Mouse (Mus musculus) CH12F3 (cell line): ENCODE data around the gene Chchd6.

Experiments
- in situ Hi-C: fragments of 300-500 bp; cut with MboI; formaldehyde crosslinking; loops from 2 replicates; pipeline ENCODE4 v1.14.3; 2020; ENCODE audit warnings: low sequenced_read_pairs

Chchd6 gene

DNA sequence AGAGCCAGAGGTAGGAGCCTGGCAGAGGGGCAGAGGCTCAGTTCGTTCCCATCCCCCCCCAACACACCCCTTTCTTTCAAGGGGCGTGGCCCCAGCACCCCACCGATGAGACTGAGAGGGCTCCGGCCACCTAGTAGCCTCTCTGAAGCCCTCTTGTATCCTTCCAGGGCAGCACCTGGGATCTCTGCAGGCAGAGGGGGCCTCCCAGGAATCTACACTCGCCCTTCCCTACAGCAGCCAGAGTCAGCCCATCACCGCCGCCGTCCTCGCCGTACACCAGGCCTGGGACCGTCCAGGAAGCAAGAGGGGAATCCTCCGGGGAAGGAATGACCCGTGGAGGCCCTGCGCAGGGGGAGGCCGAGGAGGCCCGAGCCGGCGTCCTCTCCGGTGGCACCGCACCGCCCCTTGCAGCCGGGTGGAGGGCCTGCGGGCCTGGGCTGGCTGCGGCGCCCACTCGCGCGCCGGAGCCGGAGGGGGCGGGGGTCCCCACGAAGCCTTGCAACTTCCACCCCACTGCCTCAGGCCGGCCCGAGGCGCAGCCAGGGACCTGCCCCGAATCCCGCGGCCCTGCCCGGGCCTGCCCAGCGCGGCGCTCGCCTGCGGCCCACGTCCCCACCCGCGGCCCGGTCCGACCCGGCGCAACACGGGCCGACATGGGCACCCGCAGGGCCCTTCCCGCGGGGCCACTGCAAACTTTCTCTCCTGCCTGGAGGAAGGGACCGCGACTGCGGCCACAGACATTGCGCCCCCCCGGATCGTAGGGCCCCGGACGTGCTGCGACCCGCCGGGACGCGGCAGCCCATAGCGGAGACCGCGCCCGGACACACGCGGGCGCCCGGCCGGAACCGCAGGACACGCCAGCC lies 233.8 kb downstream of the Chchd6 start:
- in situ Hi-C loops = no loop called here

DNA sequence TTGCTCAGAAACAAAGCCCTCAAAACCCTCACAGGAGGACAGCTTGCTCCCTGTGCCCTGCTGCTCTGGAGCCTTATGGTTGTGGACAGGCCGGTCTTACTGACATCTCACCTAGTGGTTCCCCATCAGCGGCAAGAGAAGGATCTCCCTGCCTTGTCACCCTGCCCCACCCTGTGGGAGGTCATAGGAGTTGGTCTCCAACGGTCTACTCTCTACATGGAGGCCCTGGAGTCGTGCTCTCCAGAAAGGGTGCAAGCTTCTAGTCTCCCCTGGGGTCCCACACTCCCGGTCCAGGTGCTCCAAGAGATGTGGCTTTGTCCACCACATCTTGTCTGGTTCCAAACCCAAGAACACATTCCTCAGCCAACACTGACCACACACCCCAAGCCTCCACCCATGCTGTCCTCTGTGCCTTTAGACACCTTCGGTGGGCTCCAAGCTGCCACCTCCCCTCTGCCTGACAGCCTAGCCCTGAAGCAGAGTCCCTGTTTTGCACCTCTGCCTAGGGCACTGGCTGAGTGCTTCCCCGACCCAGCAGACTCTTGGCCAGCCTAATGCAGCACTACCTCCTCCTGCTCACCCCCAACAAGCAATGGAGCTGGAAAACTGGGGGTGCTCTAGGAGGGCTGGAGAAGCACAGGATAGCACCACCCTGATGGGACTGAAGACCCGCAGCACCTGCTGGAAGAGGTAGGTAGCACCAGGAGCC lies 234.6 kb downstream of the Chchd6 start:
- in situ Hi-C loops = no loop called here

DNA sequence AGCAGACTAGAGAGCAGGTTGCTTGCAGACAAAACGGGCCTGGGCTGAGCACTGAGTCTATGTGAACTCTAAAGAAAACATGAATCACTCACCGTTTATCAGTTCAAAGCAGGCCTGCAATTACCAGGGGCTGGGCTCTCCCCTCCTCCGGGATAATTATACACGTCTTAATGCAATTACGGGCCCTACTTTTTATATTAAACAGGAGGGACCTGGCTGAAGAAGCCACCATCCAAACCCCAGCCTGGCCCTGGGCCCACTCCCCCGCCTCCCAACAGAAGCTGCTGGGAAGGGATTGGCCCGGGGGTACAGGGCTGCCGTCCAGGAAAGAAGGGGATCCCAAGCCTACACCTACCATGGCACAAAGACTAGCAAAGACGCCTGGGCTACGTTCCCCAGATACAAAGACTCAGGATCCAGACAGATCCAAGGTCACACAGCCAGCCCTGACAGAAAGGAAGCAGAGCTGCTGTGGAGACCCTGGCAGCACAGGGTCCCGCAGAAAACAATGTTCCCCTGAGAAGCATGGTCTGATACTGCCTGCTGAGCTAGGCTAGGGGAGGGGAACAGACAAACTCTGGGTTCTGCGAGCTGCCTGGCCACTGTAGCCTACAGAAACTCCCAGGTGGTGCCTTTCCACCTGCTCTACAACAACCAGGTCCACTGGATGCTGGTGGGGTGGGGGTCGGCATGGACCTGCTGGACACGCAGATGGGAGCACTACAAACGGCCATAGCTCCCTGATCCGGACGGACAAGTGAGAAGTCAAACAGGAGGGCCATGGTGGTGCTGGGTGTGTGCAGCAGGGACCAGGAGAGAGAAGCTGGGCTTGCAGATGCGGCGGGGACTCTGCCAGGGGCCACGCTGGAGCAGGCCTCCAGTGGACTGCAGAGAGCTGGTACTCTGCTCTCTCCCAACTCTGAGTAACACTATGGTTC lies 235.4 kb downstream of the Chchd6 start:
- in situ Hi-C loops = no loop called here

DNA sequence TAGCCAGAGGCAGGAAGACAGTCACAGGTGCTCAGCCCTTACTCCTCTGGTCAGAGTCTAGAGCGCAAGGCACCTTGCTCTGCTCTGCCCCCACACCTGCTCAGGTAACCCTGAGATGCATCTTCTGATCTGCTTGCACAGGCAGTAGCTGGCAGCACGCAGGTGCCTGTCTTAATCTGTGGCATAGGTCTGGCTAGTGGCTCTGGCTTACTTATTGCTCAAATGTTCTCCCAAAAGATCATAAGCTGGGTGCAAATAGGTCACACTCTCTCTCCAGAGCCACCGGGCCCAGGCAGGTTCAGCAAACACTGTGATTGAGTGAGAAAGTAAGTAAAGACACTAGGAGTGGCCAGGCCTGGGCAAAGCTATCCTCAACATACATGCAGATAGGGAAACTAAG lies 236.3 kb downstream of the Chchd6 start:
- in situ Hi-C loops = no loop called here

DNA sequence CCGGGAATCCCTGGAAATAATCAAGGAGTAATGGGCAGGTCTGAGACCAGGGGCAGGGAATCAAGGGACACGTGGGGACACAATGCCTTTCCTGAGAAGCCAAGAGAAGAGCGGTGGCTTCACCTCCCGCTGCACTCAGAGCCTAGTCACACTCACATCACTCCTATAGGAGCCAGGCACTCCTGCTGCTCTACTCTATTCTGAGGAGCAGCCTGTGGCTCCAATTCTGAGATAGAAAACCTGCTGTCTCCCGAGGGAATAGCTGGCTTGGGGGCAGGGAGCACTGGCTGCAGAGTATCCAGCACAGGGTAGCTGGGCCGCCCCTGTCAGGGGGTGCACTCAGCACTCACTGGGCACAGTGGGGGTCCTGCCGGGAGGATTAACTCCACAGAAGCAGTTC lies 239.8 kb downstream of the Chchd6 start:
- in situ Hi-C loops = no loop called here

DNA sequence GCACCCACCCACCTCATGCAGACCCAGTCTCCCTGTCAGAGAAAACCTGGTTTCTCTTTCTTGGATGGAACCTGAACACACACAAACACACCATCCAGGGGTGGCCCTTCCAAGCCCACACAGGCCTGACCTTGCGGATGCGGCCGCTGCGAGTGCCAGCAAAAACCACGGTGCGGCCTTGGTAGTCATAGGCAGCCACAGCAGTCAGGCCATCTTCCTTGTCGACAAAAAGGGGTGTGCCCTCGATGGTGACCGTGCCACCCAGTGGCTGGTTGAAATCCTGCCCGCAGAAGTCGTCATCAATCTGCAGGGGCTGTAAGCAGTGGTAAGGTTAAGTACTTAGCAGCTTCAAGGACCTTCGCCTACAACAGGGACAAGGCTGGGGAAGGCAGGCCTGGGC lies 240.7 kb downstream of the Chchd6 start:
- in situ Hi-C loops = no loop called here

DNA sequence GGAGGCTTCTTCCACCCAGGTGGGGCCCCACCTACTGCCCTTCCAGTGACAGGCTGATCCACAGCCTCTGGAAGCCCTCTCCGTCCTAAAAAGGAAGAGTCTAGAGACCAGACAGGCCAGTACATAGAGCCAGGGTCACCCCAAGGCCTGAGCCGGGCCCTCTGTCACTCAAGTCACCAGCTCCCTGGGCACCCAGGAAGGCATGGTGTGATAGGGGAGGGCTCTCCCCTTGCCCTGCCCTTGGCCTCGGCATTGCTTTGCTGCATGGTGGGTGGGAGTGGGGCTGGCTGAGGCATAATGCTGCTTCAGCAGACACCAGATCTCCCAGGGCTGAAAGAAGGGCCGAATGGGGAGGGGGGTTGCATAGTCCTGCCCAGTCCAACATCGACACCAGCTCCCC lies 241.4 kb downstream of the Chchd6 start:
- in situ Hi-C loops = no loop called here

DNA sequence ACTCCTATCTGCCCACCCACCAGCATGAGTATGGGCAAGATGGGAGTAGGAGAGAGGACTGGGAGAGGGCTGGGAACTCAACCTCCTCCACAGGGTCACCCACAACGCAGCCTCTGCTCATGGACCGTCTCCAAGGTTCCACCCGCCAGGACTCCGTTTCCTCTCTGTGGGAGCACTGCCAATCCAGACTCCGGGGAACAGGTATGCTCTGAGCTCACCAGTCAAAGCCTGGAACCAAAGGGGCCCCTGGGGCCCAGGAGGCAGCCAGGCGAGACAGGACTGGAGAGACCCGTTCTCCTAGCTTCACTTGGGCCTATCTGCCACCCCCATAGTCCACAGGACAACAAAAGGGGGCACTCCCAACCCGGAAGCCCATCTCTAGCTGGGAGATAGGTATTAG lies 242.4 kb downstream of the Chchd6 start:
- in situ Hi-C loops = no loop called here

DNA sequence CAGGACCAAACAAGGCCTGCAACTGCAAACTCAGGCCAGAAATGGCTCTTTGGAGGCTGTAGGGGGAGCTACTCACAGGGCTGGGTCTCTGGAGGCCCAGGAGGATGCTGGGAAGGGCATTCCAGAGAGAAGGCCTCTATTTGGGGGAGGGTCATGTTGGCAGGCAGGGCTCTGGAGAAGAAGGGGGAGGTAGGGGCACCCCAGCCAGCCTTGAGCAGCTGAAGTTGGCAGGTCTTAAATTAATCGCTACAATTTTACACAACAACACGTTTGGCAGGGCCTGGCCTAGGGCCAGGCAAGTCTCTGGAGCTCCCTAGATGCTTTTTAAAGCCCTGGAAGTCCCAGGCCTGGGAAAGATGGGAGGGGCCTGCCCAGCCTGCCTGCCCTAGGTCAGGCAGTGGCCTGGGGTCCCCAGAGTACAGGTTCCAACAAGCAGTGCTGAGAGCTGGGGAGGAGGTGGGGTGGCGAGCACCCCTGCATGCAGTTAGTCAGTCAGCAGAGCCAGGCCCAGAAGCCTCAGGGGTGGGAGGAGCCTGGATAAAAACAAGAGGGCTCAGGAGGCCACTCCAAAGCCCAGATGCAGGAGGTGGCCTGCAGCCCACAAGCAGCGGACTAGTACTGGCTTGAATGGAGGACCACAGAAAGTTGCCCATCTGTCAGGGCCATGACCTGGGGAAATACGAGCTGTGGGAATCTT lies 243.9 kb downstream of the Chchd6 start:
- in situ Hi-C loops = no loop called here

DNA sequence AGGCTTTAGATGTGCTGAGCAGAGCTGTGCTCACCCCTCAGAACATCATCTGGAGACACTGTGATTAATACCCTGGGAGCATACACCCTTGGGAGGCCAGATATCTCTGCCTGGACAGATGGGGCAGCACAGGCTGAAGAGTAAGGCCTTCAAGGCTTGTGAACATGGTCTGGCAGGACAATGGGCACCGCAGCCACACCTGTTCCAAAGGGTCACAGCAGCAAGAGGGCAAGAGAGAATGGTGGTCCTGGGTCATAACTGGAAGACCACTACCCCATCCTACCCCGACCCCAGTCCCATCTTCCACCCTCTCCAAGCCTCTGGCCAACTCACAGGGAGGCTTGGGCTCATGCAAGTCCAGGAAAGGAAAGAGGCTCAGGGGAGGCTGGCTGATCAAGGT lies 244.9 kb downstream of the Chchd6 start:
- in situ Hi-C loops = no loop called here

DNA sequence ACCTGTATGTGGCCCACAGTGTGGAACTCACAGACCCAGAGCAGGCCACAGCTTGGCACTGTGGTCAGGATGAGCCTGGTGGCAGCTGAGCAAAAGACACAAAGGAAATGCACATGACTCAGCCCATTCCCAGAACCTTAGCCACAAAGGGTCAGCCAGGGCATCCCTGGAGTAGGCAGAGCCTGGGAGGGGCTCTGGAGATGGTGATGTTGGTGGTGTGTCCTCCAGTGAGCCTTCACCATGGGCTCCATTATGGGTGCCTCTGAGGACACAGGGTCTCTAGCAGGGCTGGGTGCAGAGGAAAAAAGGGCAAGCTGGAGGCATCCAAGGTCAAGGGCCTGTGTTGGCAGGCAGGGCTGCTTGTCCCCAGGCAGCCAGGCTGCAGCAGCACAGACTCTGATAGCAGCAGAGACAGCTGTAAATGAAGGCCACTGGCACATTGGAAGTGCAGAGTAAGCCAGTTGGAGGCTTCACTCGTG lies 245.4 kb downstream of the Chchd6 start:
- in situ Hi-C loops = no loop called here

DNA sequence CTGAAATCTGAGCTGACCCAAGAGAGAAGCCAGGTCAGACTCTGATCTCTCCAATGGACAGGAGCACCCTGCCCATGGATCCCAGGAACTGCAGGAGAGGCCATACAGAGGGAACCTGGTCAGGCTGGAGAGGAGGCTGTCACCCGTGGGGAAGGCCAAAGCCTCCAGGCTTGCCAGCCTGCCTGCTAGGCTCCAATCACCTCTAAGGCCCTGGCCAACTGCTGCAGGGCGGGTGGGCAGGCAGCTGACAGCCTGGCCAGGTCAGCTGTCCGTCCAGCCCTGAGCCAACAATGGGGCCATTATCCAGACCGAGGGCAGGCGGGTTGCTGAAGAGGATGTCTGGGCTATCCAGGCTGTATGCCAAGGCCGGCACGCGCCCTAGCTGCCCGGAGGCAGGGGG lies 247.1 kb downstream of the Chchd6 start:
- in situ Hi-C loops = no loop called here

DNA sequence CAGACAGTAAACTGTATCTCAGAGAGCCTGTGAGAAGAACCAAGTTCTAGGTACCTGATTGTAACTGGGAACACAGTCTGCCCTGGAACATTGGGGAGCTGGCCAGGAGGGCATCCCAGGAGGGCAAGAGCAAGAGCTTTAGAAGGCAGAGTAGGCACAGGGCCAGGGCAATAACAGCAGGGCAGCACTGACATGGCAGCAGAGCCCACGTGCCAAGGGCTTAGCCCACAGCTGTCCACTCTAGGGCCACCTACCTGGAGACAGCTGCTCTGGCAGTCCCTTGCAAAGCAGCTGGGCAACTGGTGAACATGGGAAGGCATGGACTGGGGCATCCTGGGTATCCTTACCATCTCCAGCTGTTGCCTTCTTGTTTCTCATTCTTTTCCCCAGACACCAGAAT lies 247.7 kb downstream of the Chchd6 start:
- in situ Hi-C loops = no loop called here

DNA sequence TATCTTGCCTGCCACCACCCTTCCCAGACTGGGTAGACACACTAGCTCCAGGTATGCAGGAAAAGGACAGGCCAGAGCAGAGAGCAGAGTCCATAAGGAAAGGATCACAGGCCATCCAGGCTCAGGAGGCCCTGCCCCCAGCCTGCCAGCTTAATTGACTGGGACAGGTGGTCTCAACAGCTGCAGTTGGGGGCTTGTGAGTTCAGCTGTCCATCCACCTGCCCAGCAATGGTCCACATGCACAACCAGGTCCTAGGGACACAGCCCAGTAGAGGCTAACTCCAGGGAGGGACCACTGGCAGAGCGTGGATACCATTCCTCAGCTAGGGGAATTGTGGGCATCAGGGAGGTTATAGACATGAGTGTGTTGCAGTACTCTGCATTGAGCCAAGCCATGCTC lies 249.6 kb downstream of the Chchd6 start:
- in situ Hi-C loops = no loop called here

DNA sequence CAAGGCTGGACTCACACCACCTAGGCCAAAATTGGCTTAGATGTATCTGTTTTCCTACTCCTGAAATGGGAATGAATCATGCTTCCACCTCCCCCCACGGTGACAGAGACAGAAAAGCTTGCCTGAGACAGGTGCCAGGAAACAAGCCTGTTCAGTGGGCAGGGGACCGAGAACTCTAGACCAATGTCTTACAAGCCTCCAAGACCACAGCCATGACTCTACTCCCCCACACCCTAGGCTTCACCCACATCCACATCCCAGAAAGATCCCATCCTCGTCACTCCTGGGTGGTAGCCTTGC lies 250.0 kb downstream of the Chchd6 start:
- in situ Hi-C loops = no loop called here

DNA sequence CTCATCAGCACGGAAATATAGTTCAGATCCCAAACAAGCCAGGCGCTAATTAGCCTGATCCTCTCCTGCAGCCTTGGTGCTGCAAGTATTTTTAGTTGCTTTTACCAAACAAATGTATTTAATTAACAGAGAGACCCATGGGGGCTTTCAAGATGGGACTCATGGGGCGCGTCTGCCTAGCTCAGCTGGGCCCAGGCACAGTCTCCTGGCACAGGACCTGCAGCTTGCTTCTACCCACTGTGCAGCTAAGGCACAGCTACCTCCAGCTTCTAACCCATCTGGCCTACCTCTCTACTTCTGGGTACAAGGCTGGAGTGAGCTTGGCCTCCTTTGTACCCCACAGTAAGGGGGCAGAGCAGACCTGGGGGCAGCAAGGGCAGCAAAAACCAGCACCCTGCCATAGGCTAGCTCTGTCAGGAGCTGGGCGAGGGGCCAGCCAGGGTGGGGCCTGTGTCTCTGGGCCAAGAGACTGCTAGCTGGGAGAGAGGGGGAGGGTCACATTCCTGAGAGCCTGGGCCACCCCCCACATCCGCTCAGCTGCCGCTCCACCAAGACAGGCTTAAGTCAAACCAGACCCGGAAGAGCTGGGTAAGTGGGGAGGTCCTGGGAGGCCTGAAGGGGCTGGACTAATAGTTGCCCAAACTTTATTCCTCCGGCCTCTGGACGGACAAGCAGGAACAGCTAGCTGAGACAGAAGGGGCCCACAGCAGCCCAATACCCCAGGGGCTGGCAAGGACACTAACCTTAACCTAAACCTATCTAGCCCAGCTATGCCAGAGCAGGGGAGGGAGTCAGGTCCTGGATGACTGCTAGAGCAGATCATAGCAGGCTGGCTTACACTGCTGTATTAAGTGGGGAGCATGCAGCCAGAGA lies 250.6 kb downstream of the Chchd6 start:
- in situ Hi-C loops = no loop called here

DNA sequence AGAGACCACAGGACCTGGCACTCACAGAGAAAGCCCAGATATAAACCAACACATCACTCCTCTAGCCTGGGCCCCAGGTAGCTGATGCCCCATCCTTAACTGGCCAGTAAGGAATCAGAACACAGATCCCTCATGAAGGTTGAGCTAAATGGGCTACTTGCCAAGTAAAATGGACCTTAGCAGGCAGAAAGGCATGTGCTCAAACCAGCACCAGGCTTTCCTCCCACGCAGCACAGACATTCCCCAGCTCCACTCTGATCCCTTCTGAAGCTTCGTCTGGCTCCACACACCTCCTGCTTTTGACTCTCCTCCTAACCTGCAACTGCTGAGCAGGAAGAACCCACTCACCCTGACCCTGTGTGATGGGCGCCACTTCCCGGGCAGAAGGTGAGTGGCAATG lies 253.5 kb downstream of the Chchd6 start:
- in situ Hi-C loops = no loop called here

DNA sequence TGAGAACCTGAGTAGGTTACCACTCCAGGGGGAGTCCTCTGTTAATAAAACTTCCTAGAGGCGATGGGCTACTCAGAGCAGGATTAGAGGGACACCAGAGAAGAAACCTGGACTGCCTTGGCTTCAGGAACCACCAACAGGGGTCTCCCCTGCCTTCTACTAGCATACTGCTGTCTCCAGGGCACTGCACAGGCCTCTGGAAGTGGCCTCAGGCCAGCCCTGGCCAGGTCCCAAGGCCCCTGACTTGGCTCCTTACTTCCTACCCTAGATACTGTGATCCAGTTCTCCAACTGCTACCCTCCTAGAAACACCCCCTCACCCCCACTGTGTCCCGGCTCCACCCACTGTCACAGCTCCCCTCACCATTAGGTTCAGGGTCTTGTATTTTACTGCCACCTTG lies 256.0 kb downstream of the Chchd6 start:
- in situ Hi-C loops = no loop called here

DNA sequence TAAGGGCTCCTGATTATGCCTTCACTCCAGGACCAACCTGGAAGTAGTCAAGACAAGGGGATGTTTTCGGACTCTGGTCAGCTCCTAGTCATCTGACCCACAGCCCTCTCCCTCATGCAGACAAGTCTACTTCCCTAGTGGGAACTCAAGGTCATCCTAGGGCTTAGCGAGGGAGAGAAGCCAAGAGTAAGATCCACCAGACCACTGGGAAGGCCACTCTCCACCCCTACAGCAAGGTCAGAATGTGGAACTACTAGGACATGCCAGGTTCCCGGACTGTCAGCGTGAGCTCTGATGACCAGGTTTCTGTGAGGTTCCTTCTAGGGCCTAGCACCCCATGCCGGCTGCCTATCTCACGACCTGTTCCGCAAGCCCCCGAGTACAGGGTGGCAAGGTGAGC lies 256.7 kb downstream of the Chchd6 start:
- in situ Hi-C loops = no loop called here

DNA sequence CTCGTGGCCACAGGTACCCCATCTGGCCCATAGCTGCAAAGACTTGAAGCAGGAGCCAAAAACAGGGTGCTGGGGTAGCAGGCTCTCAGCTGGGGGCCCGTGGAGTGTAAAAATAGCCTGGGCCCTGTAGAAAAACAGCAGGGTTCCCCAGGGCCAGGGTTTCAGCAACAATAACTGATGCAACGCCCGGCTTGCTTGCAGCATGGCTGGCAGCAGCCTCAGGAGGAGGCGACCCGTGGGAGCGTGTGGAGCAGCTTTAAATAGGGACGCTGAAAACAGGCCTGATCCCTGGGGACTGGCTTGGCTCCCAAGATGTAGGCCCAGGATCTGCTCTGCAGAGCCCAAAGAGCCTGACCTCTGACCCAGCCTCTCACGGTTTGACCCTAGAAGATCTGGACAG lies 257.9 kb downstream of the Chchd6 start:
- in situ Hi-C loops = no loop called here
